Mouse (Mus musculus) CH12.LX (cell line): Measurements from ENCODE around the gene Hcfc1.

Experiments
- CTCF ChIP-seq, 2 experiments: IDR thresholded peaks in 1 of 2; conservative IDR thresholded peaks in 1 of 2; 2 replicates each; pipeline ENCODE4 v1.5.1; 2011 to 2012; ENCODE audit warnings: low read depth in 2 of 2, low read length in 2 of 2, improper control_type of control experiment in 1 of 2, inconsistent platforms in 1 of 2, mild to moderate bottlenecking in 1 of 2, moderate library complexity in 1 of 2
- E2F4 ChIP-seq: IDR thresholded peaks from 2 replicates; pipeline ENCODE4 v1.6.1; 2011; ENCODE audit warnings: low read depth, low read length, improper control_type of control experiment; ENCODE audit not compliant: insufficient replicate concordance
- POLR2A ChIP-seq: IDR thresholded peaks from 2 replicates; pipeline ENCODE4 v1.6.1; 2011; ENCODE audit warnings: low read depth, mild to moderate bottlenecking, improper control_type of control experiment, low read length
- POLR2AphosphoS2 ChIP-seq: IDR thresholded peaks from 2 replicates; pipeline ENCODE4 v1.6.1; 2011; ENCODE audit warnings: low read depth, low read length, improper control_type of control experiment
- SMC3 ChIP-seq: IDR thresholded peaks from 2 replicates; pipeline ENCODE4 v1.6.1; 2011; ENCODE audit warnings: low read depth, low read length, improper control_type of control experiment
- TCF12 ChIP-seq: IDR thresholded peaks from 2 replicates; pipeline ENCODE4 v1.6.1; 2014; ENCODE audit warnings: low read depth, mild to moderate bottlenecking, inconsistent platforms, low read length, improper control_type of control experiment

GRCm38 (mm10) chrX:73969167-73969566 lies 3.0 kb upstream of the Hcfc1 start:
- no peak for TF ChIP-seq TCF12
- TF ChIP-seq CTCF (conservative IDR thresholded peaks at IDR 0.05 in 1 of 2, IDR thresholded peaks at IDR 0.05 in 1 of 2; ENCODE audit: low read depth in 2 of 2, low read length in 2 of 2) = no peak
- TF ChIP-seq POLR2AphosphoS2 = no peak
- no peak for TF ChIP-seq POLR2A
- no peak for TF ChIP-seq E2F4
- no peak for TF ChIP-seq SMC3
